Mouse (Mus musculus) 416B (cell line): ENCODE measurements around the gene Tasp1.
"Not testable (repeated sequence)": the region's sequence is repeated elsewhere in the genome, so short reads cannot be mapped to it uniquely, and the experiment has no call there.

ENCODE experiments used
- DNase-seq: peaks from one replicate; pipeline ENCODE4 v3.0.0; 2011; ENCODE audit warnings: low read depth

The Tasp1 gene

DNA sequence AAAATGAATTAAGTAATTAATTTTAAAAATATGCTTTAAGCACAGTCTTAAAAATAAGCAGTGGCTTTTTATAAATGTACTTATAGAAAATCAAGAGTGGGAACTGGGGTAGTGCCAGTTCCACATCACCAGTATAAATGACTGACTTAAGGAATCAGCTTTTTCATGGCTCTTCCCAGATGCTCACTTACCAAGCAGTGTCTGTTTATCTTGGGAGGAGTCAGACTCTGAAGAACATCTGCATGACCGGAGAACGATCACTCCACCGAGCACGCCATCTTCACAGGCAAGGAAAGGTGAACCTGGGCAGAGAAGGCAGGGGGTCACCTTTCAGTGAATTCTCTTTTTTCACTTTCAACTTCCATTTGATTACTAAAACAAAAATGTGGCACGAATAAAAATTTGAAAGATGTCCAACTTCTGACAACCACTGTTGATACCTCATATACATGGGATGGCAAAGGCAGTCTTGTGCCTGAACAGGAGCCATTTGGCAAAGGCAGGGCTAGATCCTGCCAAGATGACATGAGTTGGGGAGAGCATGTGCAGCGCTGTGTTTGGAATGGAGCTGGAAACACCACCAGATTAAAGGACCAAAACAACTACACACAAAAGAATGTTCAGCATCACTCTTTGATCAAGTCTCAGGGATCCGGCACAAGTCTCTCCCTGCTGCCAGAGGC is 182.9 kb downstream of the Tasp1 start:
- no peak for DNase-seq

DNA sequence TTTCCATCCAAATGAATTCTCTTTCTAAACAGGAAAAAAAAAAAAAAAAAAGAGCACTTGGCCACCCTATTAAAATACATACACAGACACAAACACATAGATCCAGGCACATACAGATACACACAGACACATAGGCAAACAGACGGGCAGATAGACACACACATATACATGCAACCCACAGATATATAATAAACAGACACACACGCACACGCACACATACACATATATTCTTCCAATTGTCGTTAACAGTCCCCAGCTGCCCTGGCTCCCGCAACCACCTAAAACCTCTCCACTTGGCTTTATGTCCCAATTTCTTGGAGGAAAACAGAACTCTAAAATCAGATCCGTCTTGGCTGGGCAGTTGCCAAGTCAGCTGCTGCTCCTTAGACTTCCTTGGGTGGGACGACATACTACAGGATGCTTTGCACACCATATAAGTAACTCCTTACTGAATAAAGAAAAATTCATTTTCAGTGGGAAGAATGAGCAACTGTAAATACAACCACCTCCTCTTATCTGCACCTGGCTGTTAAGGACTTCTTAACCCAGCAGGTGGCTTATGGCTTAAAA is 188.5 kb downstream of the Tasp1 start:
- no peak for DNase-seq

DNA sequence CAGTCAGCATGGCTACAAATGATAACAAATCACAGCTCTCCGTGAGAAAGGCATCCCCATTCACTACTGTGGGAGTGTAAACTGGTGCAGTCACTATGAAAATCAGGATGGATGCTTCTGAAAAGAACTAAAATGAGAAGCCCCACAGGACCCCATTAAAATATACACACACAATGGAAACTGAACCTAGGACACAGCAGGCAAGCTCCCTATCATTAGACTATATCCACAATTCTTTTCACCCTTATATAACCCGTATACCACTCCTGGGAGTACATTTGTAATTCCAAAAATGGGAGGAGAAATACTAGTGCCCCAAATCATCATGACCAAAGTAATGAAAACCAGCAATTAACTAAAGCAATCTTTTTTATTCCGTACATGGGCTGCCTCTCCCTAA is 190.7 kb downstream of the Tasp1 start:
- no peak for DNase-seq

DNA sequence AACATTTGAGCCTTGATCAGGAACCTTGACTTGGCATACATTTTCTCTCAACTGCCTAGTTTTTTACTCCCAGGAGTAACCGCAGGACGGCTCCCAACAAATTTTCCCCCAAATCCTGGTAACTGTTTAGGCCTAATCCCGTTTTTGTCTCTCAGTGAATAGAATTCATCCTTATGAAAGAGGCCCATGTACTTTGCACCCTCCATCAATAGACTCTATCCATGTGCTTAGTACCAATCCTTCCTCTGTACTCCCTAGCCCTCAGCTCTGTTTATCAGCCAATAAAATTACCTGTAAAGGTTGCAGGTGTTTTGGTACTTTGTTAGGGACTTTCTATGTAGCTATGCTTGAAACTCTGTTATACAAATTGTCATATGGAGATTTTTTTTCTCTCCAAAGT is 192.4 kb downstream of the Tasp1 start:
- no peak for DNase-seq

DNA sequence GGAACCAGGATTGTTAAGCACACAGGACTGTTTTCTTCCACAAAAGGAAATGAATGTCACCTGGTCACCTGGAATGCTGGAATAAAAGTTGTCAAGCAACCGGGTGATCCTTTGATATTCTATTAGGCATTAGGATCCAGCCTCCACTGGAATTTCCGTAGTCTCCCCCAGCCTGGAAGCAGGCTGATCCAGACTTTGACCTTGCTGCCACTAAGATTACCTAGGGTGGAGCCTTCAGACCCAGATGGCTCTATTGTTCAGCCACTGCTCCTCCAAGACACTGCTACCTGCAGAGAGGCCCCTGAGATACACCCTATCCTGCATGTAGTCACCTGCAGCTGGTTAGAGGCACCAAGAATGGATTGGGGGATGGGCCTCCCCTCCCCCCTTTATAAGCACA is 192.8 kb downstream of the Tasp1 start:
- DNase-seq = no peak

DNA sequence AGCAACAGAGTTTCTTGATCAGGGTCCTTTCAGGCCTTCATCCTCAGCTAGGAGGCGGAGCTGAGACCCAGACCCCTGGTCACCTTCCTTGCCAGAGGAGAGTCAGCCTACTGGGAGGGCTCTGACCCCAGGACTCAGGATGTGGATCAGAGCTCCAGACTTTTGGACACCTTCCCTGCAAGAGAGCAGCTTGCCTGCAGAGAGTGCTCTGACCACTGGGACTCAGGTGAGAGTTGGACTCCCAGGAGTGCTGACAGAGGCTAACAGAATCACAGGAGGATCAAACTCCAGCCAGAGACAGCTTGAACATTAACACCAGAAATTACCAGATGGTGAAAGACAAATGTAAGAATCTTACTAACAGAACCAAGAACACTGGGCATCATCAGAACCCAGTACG is 197.5 kb downstream of the Tasp1 start:
- not testable (repeated sequence) for DNase-seq

DNA sequence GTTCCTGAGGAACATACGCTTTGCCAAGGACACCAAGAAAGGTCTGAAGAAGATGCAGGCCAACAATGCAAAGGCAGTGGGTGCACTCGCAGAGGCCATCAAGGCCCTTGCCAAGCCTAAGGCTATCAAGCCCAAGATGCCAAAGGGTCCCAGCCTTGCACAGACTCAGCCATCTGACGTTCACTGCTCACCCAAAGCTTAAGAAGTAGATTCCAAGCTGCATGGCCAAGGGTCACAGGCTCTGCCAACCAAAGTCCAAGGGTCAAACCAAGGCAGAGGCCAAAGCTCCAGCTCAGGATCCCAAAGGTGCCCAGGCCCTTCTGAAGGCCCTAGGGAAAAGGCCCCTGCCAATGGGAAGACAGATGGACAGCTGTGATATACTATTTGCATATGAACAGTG is 203.2 kb downstream of the Tasp1 start:
- not testable (repeated sequence) for DNase-seq

DNA sequence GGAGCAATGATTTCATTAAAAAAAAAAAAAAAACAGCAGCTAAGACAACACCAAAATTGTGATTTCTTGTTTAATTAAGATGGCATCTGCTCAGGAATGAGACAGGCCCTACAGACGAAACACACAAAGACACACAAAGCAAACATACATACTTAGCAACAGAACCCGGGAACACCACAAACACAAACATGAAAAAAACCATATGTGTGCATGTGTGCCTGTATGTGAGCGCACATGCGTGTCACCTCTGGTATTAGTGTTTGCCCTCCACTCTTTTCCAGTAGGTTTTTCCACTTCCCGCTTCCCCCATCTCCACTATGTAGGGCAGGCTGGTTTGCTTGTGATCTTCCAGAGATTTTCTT is 206.5 kb downstream of the Tasp1 start:
- no peak for DNase-seq

DNA sequence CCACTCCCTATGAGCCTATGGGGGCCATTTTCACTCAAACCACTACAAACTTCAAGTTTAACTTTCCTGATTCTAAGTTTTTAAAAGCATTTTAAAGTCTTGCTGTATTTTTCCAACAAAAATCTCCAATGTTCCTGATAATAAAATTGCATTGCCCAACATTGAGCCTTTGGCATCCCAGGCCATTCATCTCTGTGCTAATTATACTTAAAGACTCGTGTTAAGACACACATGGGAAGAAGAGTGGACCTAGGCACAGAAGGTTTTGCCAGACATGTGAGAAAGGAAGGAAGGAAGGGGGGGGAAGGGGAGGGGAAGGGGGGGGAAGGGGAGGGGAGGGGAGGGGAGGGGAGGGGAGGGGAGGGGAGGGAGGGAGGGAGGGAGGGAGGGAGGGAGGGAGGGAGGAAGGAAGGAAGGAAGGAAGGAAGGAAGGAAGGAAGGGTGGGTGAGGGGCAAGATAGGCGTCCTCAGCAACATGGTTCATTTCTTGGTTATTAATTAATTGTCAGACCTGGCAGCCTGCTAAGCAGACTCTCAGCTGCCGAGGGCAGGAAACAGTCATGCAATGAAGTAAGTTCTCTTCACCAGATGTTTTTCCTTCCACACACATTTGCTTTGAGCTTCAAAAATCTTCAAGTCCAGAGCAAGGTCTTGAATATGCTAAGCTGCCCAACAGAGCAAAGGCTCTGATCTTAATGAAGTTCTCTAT is 207.0 kb downstream of the Tasp1 start:
- peak; percentile 34 for DNase-seq

DNA sequence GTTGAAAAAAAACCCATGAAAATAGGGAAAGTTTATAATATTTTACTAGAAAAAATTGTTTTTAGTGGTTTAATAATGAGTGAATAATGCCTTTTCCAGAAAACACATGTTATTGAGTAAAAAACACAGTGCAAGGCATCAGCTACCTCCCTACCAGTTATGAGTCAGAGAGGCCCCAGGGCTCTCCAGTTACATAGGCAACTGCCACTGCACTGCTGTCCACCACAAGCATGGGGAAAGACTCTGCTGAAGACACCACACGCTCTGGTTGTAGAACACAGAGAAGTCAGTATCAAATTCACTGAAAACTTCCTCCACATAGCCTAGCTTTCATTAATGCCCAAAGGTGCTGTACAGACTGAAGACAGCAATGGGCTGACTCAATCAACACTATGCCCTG is 217.0 kb downstream of the Tasp1 start:
- peak; percentile 90 for DNase-seq

DNA sequence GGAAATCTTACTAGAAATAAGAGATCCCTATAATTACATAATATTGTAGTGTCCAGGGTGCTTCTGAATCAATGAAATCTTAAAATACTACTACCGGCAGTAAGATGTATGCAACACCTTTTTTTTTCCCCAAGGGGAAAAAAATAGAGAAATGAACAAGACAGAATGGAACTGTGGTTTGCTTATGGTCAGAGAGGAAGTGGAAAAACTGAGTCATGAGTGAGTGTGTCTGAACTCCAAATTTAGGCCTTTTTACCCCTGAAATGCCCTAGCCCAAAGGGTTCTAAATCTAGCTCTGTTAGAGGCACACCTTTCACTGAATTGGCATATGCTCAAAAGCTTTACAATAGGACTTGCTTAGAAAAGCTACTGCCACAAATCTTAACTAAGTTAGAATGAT is 225.2 kb downstream of the Tasp1 start:
- DNase-seq = peak; percentile 99

DNA sequence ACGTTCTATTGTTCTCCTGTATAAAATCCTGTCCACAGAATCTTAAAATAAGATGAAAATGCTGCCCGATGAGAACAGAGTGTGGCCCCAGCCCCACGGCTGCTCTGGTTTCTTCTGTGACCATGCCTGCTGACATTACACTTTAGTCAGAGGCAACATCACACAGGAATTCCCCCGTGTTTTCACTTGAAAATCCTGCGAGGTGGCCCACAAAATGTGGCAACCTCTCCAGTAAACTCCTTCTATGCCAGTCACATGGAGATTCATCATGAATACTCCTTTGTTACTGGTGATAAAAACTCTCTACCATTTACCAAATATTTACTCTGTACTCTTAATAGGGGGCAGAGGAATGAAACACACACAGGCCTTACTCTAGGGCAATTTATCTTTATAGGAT is 225.7 kb downstream of the Tasp1 start:
- no peak for DNase-seq

DNA sequence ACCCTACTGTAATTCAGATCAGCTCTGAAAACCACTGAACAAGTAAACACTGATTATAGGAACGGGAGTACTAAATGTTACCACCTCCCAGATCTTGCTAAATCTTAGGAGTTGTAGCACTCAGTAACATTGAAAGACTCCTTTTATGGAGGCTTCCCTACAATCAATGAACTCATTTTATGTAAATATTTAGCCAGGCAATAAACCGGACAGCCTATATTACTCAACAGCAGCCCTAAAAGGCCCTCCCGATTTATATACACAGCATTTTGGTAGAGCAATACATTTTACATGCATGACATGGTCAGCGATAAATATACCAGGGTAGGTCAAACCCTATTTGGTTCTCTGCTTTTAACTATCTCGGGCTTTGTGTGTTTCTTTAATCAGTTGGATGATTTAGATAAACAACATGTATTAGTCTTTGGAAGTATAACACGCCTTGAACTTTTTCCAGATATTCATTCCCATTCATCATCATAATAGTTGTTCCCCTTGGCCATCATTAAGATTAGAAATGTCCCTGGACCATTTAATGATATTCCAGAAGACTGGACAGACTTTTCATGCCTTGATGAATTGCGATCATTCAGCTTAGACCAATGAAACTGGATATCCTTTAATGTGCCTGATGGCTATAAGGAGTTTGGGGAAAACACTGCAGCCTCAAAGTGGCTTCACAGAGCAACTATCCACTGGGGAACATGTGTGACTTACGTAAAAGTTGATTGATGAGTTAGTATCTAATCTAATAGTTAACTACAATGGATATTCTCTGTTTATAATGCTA is 244.8 kb downstream of the Tasp1 start:
- no peak for DNase-seq

DNA sequence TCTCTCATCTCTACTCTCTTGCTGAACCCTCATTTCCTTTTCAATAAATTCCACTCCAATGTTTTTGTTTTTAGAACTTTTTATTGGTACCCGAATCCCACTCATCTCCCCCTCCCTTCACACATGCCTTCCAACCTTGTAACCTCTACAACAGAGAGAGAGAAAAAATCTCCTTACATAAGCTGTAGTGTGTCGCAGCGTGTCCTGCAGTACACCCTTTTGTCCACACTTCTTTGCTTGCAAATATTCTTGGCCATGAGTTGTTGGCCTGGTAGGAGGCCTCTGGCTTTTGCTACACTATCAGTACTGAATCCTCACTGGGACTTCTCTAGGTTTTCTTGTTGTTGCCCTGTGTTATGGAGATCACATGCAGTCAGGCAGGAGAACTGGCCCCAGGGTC is 249.3 kb downstream of the Tasp1 start:
- no peak for DNase-seq

DNA sequence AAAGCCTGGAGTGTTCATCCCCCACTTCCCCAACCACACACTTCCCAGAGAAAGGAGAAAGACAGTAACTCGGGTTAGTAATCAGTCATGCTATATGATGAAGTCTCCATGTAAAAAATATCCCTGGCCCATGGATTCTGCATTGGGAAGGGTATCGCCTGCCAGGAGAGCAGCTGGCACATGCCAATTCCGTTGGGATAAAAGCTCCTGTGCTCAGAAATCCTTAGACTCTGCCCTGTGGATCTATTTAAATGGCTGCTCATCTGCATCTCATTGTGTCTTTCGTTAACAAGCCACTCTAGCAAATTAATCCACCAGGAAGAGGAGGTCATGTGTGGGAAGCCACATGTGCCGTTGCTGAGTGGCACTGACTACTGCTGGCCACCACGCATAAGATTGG is 258.7 kb downstream of the Tasp1 start:
- DNase-seq = no peak

DNA sequence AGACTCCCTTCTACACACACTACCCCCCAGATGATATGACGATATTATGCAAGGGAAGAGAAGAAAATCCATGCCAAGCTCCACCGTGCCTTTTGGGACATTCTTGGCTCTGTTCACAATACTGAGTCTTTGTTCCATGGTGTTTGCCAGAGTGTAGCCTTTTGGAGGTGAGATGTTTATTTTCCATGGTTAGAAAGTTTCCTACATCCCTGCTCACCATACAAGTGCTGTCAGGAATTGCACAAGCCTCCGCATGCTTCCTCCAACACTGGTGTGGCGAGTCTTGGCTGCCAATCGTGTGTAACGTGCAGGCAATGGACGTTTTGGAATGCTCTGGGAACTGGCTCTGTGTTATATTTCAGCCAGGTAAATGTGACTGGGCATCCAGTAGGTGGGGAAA is 262.6 kb downstream of the Tasp1 start:
- no peak for DNase-seq

DNA sequence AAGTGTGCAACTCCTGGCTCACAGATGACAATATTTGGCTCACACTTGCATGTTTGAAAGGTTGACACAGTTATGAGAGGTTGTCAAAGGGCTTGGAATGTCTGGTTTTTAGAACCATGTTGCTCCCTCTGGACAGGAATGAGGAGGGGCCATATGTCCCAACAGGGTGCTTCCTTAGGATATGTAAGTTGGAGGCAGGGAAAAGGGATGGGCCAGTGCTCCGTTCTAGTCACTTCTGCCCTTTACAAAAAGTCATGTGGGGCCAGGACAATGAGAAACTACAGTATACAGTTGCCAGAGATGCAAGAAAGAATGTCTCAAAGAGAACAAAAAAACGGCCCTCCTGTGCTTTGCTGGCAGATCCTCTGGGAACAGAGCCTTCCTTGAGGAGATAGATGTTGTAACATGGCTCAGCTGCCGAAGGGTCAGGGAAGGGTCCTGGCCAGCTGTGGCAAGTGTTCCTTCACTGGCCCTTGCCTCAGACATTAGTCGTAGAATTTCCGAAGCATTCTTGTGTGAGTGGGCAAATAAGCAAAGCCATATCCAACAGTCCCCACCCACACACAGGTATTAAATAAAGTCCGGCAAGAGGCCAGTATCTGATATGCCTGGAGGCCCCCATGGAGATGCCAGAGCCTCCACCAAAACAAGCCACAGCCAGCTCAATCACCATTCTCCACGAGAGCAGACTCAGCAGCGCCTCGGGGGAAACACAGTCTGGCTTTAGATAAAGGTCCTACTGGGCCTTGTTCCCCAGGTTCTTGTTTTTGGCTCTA is 274.1 kb downstream of the Tasp1 start:
- DNase-seq = no peak

DNA sequence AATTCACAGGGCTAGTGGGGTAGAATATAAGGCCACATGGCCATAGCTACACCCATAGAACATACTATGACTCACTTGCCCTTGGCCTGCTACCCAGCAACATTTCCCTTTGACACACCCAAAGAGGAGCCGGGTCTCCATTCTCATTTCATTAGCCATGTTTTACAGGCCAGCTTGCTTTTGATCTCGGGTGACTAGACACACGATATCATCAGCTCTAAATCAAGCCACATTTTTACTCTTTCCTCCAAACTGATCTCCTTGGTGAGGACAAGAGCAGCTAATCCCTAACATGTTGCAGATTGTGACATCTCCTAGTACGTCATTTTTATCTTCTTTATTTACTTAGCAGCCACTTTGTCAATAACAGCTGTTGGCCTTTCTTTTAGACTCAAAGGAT is 277.9 kb downstream of the Tasp1 start:
- DNase-seq = peak; percentile 8

DNA sequence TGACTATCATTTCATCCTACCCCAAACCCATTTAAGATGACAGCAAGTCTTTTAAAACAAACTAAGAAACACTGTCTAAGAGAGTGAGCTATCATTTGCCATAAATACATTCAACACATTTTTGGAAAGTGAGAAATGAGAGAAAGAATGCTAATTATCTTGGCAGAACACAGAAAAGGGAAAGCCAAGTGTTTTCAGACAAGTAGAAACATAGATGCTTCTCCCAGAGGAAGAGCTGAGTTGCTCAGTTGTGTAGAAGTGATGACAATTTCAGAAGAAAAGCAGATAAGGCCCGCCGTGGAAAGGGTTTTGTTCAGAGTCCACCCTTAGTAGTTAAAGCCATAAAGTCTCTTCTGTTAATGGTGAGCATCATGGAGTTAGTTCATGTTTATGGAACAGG is 281.7 kb downstream of the Tasp1 start:
- no peak for DNase-seq

DNA sequence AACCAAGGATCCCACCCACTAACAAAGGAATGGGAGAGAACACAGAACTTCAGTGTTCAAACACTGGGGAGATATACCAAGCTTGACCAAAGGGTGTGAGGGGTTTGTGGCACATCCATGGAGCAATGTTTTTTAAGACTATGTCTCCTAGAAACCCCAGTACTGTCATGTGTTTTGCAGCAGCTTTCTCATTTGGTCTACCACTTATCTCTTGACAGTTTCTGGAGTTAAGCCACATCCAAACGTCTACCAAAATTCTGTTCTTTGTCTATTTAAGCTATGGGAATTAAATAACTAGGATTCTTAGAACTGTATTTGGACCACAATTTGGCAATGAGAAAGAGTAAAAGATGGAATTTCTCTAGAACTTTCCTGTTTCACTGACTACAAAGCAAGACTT is 282.1 kb downstream of the Tasp1 start:
- no peak for DNase-seq
